Mouse (Mus musculus) heart, adult 11 months (tissue): ENCODE measurements around the gene Tm6sf2.

ENCODE experiments used
- DNase-seq: peaks from one replicate; pipeline ENCODE4 v3.0.0; 2022

The Tm6sf2 gene

DNA sequence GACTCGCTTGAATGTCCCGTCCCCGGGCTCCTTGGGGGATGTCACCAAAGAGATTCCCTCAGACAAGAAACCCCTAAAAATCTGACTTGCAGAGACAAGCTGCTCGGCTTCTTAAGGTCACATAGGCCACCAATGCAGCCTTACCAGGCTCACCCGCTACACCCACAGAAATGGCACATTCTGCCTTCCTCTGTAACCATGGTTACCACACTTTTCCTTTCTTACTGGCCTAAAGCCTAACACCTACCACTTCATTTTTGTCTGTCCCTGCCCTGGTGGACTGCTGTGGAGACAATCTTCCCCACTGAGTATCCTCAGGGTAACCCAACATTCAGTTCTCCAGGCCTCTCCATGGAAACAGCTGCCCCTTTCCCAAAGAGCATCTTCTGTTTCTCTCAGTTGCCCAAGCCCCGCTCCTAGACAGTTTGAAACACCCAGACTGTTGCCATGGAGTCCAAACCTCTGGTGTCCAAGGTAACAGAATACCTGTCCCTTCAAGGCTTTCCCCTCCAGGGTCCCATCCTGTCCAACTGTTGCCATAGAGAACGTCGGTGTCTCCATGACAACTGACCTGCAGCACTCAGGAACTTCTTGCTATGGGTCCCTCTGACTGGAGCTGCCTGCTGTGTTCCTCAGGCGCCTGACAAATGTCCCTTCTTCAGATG, 16.7 kb downstream of the Tm6sf2 start:
- no peak for DNase-seq

DNA sequence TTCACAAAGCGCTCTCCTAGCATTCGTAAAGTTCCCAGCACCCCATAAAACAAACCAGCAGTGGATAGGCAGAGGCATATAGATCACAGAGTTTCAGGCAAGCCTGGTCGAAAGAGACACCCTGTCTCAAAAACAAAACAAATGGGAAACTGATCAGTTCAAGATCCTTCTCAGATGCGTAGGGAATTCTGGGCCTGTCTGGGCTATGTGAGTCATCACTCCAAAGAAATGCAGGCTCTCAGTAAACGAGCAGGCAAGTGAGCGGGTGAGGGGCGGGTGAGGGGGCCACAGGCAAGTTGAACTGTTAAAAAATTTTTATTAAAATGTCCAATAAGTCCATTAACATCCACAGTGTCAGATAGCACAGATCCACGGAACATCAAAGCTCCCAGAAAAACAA, 20.1 kb downstream of the Tm6sf2 start:
- no peak for DNase-seq

DNA sequence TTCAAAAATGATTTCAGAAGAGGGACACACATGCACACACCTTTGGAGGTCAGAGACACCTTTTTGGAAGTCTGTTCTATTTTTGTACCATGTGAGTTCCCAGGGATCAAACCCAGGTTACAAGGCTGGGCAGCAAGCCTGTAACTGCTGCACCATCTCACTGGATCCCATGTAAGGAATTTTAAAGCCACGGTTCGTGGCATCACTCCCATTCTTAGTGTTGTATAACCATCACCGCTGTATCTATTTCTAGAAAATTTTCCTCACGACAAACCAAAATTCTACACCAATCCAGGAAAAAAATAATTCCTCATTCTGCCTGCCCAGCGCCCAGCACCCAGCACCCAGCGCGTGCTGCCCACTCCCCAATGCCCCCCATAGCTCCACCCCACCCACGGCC, 26.6 kb downstream of the Tm6sf2 start:
- DNase-seq, result no peak

GRCm38 (mm10) chr8:70100241-70100640, 27.5 kb downstream of the Tm6sf2 start:
- DNase-seq, result no peak

- no peak for DNase-seq
These were observed 31.8 kb downstream of the Tm6sf2 start for GRCm38 (mm10) chr8:70104506-70104905.

- DNase-seq, result no peak
These were observed 32.2 kb downstream of the Tm6sf2 start for GRCm38 (mm10) chr8:70104922-70105321.

- no peak for DNase-seq
These were observed 37.7 kb downstream of the Tm6sf2 start for GRCm38 (mm10) chr8:70110451-70110850.

DNA sequence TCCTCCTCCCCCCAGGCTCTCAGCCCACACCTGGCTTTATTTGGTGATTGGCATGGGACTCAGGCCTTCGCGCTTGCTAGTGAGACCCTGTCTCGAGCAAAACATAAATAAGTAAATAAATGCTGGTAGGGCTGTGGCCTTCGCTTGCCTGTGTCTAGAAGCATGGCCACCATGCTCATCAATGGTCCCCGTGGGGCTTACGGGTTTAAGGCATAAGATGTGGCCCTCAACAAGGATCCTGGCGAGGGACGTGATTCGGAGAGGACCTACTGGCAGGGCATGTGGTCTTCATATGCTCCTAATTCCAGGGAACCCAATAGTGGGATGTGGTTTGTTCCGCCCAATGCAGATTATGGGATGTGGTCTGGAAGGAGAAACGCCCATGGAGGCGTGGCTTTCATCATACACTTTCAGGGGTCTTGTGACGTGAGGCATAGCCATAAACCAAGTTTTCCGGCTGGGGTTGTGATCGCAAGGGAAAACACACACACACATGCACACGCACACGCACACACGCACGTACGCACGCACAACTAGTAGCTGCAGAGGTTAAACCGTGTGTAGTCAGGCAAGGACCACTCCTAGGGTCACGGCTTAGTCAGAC, 38.6 kb downstream of the Tm6sf2 start:
- no peak for DNase-seq

- DNase-seq, result no peak
These were observed 39.8 kb downstream of the Tm6sf2 start for GRCm38 (mm10) chr8:70112401-70113016.

DNA sequence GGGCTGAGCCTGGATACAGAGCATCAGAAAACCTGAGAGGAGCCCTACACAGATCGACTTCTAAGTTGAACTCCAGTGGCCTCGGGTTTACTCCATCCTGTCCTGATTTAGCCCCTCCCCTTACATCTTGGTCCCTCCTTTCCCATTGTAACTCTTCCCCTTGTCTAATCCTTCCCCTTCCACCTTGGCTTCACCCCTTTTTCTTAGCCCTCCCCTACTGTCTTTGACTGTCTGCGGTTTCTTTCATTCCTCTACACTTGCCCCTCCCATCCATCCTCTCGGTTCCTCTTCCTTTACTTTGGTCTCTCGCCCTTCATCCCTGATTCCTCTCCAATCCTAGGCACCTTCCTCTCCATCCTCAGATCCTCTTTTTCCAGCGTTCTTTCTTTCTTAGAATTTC, 41.8 kb downstream of the Tm6sf2 start:
- DNase-seq, result no peak

GRCm38 (mm10) chr8:70114892-70115291, 42.2 kb downstream of the Tm6sf2 start:
- no peak for DNase-seq

DNA sequence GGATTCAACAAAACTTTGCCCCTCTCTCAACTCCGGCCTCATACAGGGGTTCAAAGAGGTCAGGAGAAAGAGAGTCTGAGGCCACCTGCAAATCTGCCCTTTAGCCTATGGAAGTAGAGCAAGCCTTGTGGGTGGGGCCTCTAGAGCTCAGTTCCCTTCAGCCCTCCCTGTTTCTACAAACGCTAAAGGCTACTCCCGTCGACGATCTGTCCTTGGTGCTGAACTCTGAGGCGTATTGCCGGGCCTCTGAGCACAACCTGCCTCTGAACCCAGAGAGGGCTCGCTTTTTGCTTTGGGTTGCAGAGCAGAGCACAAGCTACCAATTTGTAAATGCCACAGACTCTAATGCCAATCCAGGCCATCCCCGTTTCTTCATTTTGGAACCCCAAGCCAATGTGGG, 44.9 kb downstream of the Tm6sf2 start:
- no peak for DNase-seq

DNA sequence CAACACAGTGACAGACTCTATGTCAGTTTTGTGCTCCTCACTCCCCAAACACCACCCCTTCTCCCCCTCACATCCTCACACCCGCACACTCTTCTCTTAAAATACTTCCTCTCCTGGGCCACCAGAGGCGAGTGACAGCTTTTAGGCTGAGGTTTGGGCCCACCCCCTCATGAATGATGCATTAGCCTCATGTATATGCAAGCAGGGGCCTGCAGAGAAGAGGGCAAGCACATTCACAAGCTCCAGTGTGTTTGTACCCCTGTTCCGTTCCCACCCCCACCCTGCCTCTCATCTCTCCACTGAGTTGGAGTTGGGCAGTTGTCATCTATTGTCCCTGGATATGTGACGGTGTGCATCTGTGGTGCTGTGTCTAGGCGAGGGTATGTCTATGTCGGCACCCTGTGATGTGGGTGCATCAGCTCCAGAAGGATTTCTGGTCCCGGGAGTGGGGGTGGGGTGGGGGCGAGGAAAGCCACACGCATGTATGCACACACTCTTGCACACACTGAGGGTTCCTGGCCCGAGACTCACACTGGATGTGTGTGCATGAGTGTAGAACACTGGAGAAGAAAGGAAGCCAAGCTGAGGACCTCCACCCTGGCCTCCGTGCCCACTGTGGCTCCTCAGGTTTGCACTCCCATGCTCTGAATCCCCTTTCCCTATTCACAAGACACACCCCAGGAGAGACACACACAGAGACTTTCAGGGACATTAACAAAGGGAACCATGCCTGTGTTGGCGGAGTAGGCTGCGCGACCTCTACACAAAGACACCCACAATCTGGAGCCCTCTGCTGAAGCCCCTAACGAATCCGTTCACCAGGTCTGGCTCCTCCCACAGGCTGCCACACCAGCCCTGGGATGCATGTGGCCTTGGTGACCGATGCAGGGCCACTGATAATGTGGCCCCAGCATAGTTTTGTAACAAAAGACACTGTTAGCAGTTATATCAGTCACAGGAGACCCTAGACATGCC, 46.3 kb downstream of the Tm6sf2 start:
- DNase-seq, result no peak

- peak; percentile 92 for DNase-seq
These were observed 47.9 kb downstream of the Tm6sf2 start, which contains the start of gene Ncan for GRCm38 (mm10) chr8:70120667-70121066. Ncan (minus strand) TSS chr8:70120873.

GRCm38 (mm10) chr8:70122863-70123262, 50.1 kb downstream of the Tm6sf2 start:
- no peak for DNase-seq

DNA sequence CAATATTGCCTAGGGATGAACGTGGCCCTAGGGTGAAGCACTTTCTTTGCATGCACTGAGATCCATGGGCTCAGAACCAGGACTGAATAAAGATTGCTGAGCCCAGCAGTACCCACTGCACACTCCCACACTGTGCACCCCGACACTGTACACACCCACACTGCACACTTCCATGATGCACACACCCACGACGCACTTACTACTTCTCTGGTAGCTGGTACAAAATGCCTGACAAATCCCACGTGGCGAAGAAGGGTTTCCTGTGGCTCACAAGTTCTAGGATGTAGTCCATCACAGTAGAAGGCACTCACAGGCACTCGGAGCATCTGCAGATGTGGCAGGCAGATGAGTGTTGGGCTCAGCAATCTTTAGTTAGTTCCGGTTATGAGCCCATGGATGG, 52.3 kb downstream of the Tm6sf2 start:
- DNase-seq, result no peak

- peak; percentile 98 for DNase-seq
These were observed 55.7 kb downstream of the Tm6sf2 start for GRCm38 (mm10) chr8:70128435-70128834.

DNA sequence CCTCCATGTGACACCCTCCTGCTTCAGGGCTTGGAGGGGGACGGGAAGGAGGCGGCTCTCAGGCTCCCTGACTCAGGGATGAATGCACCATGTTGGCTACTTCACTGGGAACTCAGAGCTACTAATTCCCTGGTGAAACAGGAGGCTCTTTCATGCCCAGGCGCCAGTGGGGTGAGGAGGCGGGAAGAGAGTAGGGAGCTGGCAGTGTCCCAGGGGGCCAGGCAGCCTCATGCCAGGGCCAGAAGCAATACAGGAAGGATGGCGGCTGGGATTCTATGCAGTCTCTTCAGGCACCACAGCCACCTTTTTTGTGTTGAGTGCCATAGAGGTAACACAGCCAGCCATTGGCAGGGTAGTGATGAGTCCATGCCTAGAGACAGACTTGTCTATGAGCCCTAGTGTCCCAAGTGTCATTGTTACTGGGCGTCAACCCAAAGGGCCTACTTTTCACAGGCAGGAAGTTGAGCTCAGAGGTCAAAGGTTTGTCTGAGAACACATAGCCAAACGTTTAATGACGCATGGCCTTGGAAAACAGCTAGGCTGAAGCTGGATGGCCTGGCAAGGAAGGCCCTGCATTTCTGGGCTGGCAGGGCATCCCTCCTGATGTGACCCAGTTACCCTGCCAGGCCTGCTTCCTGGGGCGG, 56.7 kb downstream of the Tm6sf2 start:
- peak; percentile 97 for DNase-seq
